Comparison of ENCODE assay signal across 10 mouse cellular contexts in the genomic region with DNA sequence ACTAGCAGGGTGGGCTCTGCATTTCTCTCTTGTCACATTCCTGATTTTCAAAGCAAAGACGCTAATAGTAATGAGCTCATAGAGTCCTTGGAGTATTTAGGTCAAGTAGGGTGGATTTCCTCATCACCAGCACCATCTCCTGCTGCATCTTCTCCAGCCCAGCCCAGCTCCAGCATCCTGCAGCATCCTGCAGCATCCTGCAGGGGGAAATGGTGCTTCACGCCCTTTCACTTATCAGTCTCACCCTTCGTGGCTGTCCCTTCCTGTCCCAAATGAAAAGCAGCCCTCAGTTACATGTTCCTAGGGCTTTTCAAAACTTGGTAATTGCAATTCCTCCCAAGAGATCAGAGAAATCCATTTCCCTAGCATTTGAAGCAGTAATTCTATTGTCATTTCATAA. TPM values are rescaled to one million over a fixed set of nuclear protein-coding genes. Genes with fewer than 3 reads are reported as not detected.
DNase-seq lines count a peak whose midpoint lies in the region; ATAC-seq and TF ChIP-seq lines count a peak whose summit lies in the region.
"Had no signal": no experiment of that assay in that cellular context is flagged by ENCODE, and none has a peak within 500 bp of the region (broad histone marks: within the 10 kb centered on the region; RNA-seq: fewer than 3 reads in every experiment).

No protein-coding gene starts in this region.

- peaks cover under 1% of the 10 kb centered on the region; the same call in 1 of the 2 replicates for H3K4me1 ChIP-seq in cerebellum, adult 2 months (ENCODE audit: control insufficient read depth, insufficient read depth, low read length)
- no peaks in the 10 kb centered on the region for H3K4me1 ChIP-seq in kidney, embryonic 15.5 days
- no peaks in the 10 kb centered on the region for H3K4me1 ChIP-seq in CH12.LX (ENCODE audit: control insufficient read depth in 1 of 2, insufficient read depth in 2 of 2)
- H3K4me1 ChIP-seq: heart, embryonic 13.5 days had no signal

- peak; percentile 33 to 51 for DNase-seq in cerebellum, adult 2 months
- DNase-seq in cerebellum, adult 11 months: no peak
- peak; percentile 31 to 41 for DNase-seq in kidney, postnatal 4 days
- DNase-seq in CH12.LX (ENCODE audit: extremely low read depth): peak; percentile 21
- no peak for DNase-seq in urinary bladder, adult 18-20 months (ENCODE audit: low spot score in 2 of 2)
- no peak for DNase-seq in spleen, postnatal 4 days (ENCODE audit: low spot score in 2 of 2)

- peak; percentile 50; the same call in 1 of the 2 replicates for TF ChIP-seq CTCF in cerebellum, adult 2 months (IDR thresholded peaks at IDR 0.05; ENCODE audit: borderline replicate concordance, insufficient read depth, low read depth, low read length)
- peak in 1 of 2 experiments; percentile 57; a peak in 2 of 4 replicates for TF ChIP-seq CTCF in CH12.LX (conservative IDR thresholded peaks at IDR 0.05 in 1 of 2, IDR thresholded peaks at IDR 0.05 in 1 of 2; ENCODE audit: low read depth in 2 of 2, low read length in 2 of 2)

- no peak overlapping the region for H3K4me3 ChIP-seq in cerebellum, adult 2 months (replicated peaks; ENCODE audit: insufficient read depth, low read depth, low read length)
- H3K4me3 ChIP-seq in kidney, embryonic 15.5 days (replicated peaks): no peak overlapping the region
- H3K4me3 ChIP-seq in CH12.LX (replicated peaks in 1 of 3; ENCODE audit: low read depth in 2 of 3, low read length in 2 of 3, poor library complexity in 1 of 3): no peak overlapping the region
- H3K4me3 ChIP-seq: heart, embryonic 13.5 days had no signal

- in situ Hi-C loops in CH12.LX (cut with MboI; ENCODE audit: low pct_ligation_motif_present, low pct_unique_long_range_greater_than_20kb, low sequenced_read_pairs): no loop called here

- dilution Hi-C loops in CH12.LX (cut with MboI; ENCODE audit: extremely low pct_ligation_motif_present, extremely low pct_unique_long_range_greater_than_20kb, low sequenced_read_pairs): no loop called here

- 37% methylated on average over 3 of the region's 3 CpGs for WGBS in cerebellum, adult 2 months
- WGBS in kidney, embryonic 15.5 days: 35% methylated on average over 3 of the region's 3 CpGs

- H3K27ac ChIP-seq in cerebellum, adult 2 months (ENCODE audit: insufficient read depth, low read length): no peak overlapping the region
- H3K27ac ChIP-seq in kidney, embryonic 15.5 days: no peak overlapping the region
- H3K27ac ChIP-seq in CH12.LX (ENCODE audit: insufficient read depth, low read depth): no peak overlapping the region
- H3K27ac ChIP-seq: heart, embryonic 13.5 days had no signal

- H3K36me3 ChIP-seq in kidney, embryonic 15.5 days: no peaks in the 10 kb centered on the region
- H3K36me3 ChIP-seq in CH12.LX (replicated peaks in 1 of 2; ENCODE audit: control insufficient read depth in 1 of 2, insufficient read depth in 1 of 2, low read length in 1 of 2): no peaks in the 10 kb centered on the region
- H3K36me3 ChIP-seq: heart, embryonic 13.5 days had no signal

- no peaks in the 10 kb centered on the region for H3K27me3 ChIP-seq in cerebellum, adult 2 months (ENCODE audit: control insufficient read depth, insufficient read depth, low read length)
- H3K27me3 ChIP-seq in kidney, embryonic 15.5 days: peaks cover 14% of the 10 kb centered on the region; the same call in 1 of the 2 replicates
- H3K27me3 ChIP-seq in CH12.LX (replicated peaks): no peaks in the 10 kb centered on the region

- no peak for ATAC-seq in kidney, embryonic 15.5 days (replicated peaks; ENCODE audit: low FRiP score)
- peak; percentile 67; the same call in 1 of the 2 replicates for ATAC-seq in megakaryocyte-erythroid progenitor cell, adult 5-6 weeks (replicated peaks; ENCODE audit: low FRiP score, low TSS enrichment, poor library complexity, severe bottlenecking)

- H3K9me3 ChIP-seq in kidney, embryonic 15.5 days (replicated peaks): no peaks in the 10 kb centered on the region
- no peaks in the 10 kb centered on the region for H3K9me3 ChIP-seq in CH12.LX (replicated peaks; ENCODE audit: low read length)
- H3K9me3 ChIP-seq: heart, embryonic 13.5 days had no signal

- H3K4me2 ChIP-seq in kidney, embryonic 15.5 days: no peak overlapping the region
- H3K4me2 ChIP-seq in CH12.LX (ENCODE audit: insufficient read depth, low read depth, poor library complexity, severe bottlenecking): no peak overlapping the region
- H3K4me2 ChIP-seq: heart, embryonic 13.5 days had no signal

- H3K79me2 ChIP-seq in CH12.LX (replicated peaks; ENCODE audit: control insufficient read depth, extremely low read depth, insufficient read depth, poor library complexity, severe bottlenecking): no peaks in the 10 kb centered on the region

- TF ChIP-seq RAD21 in CH12.LX (IDR thresholded peaks at IDR 0.05; ENCODE audit: low read depth, low read length): peak; percentile 63

- no peak for TF ChIP-seq EP300 in CH12.LX (IDR thresholded peaks at IDR 0.05; ENCODE audit: low read length)

- TF ChIP-seq POLR2A in cerebellum, adult 2 months (IDR thresholded peaks at IDR 0.05; ENCODE audit: borderline replicate concordance, insufficient read depth, low read length): no peak
- TF ChIP-seq POLR2A in CH12.LX (IDR thresholded peaks at IDR 0.05; ENCODE audit: low read depth, low read length): no peak

- no peak overlapping the region for H3K9ac ChIP-seq in kidney, embryonic 15.5 days
- H3K9ac ChIP-seq in CH12.LX (ENCODE audit: insufficient read depth, low read depth): no peak overlapping the region
- H3K9ac ChIP-seq: heart, embryonic 13.5 days had no signal

TF ChIP-seq in CH12.LX, 34 proteins besides CTCF, POLR2A, EP300 and RAD21:
- no peak for TF ChIP-seq SIN3A (IDR thresholded peaks at IDR 0.05; ENCODE audit: low read length)
- TF ChIP-seq SMC3 (IDR thresholded peaks at IDR 0.05; ENCODE audit: low read depth, low read length): peak; percentile 44
- TF ChIP-seq JUN (IDR thresholded peaks at IDR 0.05; ENCODE audit: insufficient read depth, low read depth, low read length): no peak
- no peak for TF ChIP-seq NRF1 (IDR thresholded peaks at IDR 0.05; ENCODE audit: low read depth, low read length)
TF ChIP-seq in CH12.LX: peak in this region for 1.

RNA-seq across cellular contexts. Expression of a gene that starts 15.0 kb away (rescaled TPM):
- 0.08 and 0.13 TPM in 2 replicates for polyA plus RNA-seq in cerebellum, adult 2 months (2012; rRNA removed)
- polyA plus RNA-seq in kidney, embryonic 15.5 days (2015; fragmentation: Nextera tagmentation; extraction: Ambion mirVana): 5.2 and 5.6 TPM in 2 replicates
- total RNA-seq in CH12.LX (2012; rRNA removed): 0.04 and 0.08 TPM in 2 replicates
- total RNA-seq in CH12.LX (2014; rRNA removed): 0.05 and 0.09 TPM in 2 replicates
- 0.07 and 0.14 TPM in 2 replicates for polyA plus RNA-seq in CH12.LX (2012; ENCODE audit: insufficient read length, low read depth)
- total RNA-seq in megakaryocyte-erythroid progenitor cell, adult 5-6 weeks (2014; fragmentation: Nextera tagmentation): 3.6 TPM in 1 of 2 replicates, not detected in the other
- total RNA-seq in megakaryocyte-erythroid progenitor cell, adult 5-6 weeks (2017): 0.47 TPM in 1 of 2 replicates, not detected in the other
- polyA plus RNA-seq: liver, embryonic 16.5 days had no signal

RNA-seq across cellular contexts. Expression of a gene that starts 52.7 kb away (rescaled TPM):
- polyA plus RNA-seq in cerebellum, adult 2 months (2012; rRNA removed): 0.56 and 0.59 TPM in 2 replicates
- polyA plus RNA-seq in kidney, embryonic 15.5 days (2015; fragmentation: Nextera tagmentation; extraction: Ambion mirVana): 1.5 and 2.1 TPM in 2 replicates
- total RNA-seq in CH12.LX (2012; rRNA removed): 88.9 and 96.3 TPM in 2 replicates
- 138 and 148 TPM in 2 replicates for total RNA-seq in CH12.LX (2014; rRNA removed)
- 87.6 and 90.9 TPM in 2 replicates for polyA plus RNA-seq in CH12.LX (2012; ENCODE audit: insufficient read length, low read depth)
- total RNA-seq in megakaryocyte-erythroid progenitor cell, adult 5-6 weeks (2014; fragmentation: Nextera tagmentation): 34.7 and 38.6 TPM in 2 replicates
- total RNA-seq in megakaryocyte-erythroid progenitor cell, adult 5-6 weeks (2017): 49.8 and 63.2 TPM in 2 replicates

RNA-seq across cellular contexts. Expression of a gene that starts 58.9 kb away (rescaled TPM):
- polyA plus RNA-seq in cerebellum, adult 2 months (2012; rRNA removed): 20.0 and 24.9 TPM in 2 replicates
- 6.2 and 6.4 TPM in 2 replicates for polyA plus RNA-seq in kidney, embryonic 15.5 days (2015; fragmentation: Nextera tagmentation; extraction: Ambion mirVana)
- total RNA-seq in CH12.LX (2012; rRNA removed) (0.08 TPM in 2 replicates), CH12.LX (2014; rRNA removed) (0.14 and 0.15 TPM in 2 replicates)
- 0.10 TPM in 1 of 2 replicates, not detected in the other for polyA plus RNA-seq in CH12.LX (2012; ENCODE audit: insufficient read length, low read depth)
- 0.28 TPM in 1 of 2 replicates, not detected in the other for total RNA-seq in megakaryocyte-erythroid progenitor cell, adult 5-6 weeks (2014; fragmentation: Nextera tagmentation)
- total RNA-seq in megakaryocyte-erythroid progenitor cell, adult 5-6 weeks (2017): 0.27 TPM in 1 of 2 replicates, not detected in the other

Comparison
In these comparisons a context has a peak if more than half of its experiments do, and no peak if none do; other contexts are left out.
1. DNase-seq: peak in cerebellum, adult 2 months (2 of 2), kidney, postnatal 4 days (2 of 2) and CH12.LX (single experiment); none in cerebellum, adult 11 months (single experiment), urinary bladder, adult 18-20 months (0 of 2) and spleen, postnatal 4 days (0 of 2).
2. RNA of a gene that starts 52.7 kb away (polyA plus RNA-seq): 87.6 to 90.9 TPM in CH12.LX; 1.5 to 2.1 TPM in kidney, embryonic 15.5 days and 0.56 to 0.59 TPM in cerebellum, adult 2 months; every median in the first group is over 10 times any median in the second.